Mouse (Mus musculus): ENCODE results near the gene Defb23. TPM values are rescaled to one million over a fixed set of nuclear protein-coding genes. Genes with fewer than 3 reads are reported as not detected.

The Defb23 gene
- not detected for total RNA-seq (2021)
- long read RNA-seq, experiment 1 = 0 reads
- long read RNA-seq, experiment 2 = 0 reads

- DNase-seq = no peak
- intact Hi-C loops (cut with DNase I; ENCODE audit: low total_unique reads) = no loop called here
These were observed at the start of gene Defb23 for GRCm38 (mm10) chr2:152464570-152465150. Gene Defb23, minus strand, starts transcription at chr2:152464620.

DNA sequence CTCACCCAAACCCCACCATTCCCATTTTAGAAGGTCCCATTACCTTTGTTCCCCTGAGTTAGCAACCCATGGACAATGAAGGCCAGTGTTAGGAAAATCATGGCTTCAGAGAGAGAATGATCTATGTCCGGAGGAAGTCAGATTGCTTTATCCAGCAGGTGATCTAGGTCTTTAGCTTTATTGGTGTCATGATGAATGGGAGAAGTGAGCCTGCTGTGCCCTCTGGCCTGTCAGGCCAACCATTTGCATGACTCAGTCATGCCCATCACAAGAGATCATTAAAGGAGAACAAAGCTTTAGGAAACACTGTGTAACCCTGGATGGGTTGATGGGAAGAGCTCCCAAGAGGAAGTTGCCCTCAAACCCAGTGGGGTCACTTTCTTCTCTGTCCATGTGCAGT is 47.2 kb upstream of the Defb23 start, which contains the start of gene Defb26:
TSS of gene Defb26 (minus strand) at position 101 of the 400 bp plus-strand sequence.
- no peak for DNase-seq
- intact Hi-C loops (cut with DNase I; ENCODE audit: low total_unique reads) = no loop called here

GRCm38 (mm10) chr2:152503950-152504349 is 39.5 kb upstream of the Defb23 start:
- intact Hi-C loops (cut with DNase I; ENCODE audit: low total_unique reads) = no loop called here

DNA sequence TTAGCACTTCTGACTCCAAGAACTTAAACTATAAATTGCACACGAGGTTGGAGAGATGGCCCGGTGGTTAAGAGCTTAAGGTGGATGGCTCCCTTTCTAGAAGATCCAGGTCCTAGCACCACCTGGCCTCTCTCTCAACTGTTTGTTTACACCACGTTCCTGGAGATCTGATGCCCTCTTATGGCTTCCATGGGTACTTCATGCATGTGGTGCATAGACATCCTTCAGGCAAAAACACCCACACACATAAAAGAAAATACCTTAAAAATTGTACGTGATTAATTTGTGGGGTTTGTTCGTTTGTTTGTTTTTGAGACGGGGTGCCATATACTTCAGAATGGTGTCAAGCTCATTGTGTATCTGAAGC is 36.4 kb upstream of the Defb23 start:
- intact Hi-C loops (cut with DNase I; ENCODE audit: low total_unique reads) = no loop called here
- no peak for DNase-seq

More at GRCm38 (mm10) chr2:152503950-152504349, 39.5 kb upstream of the Defb23 start:
- no peak for DNase-seq

GRCm38 (mm10) chr2:152500204-152500862 is 35.9 kb upstream of the Defb23 start:
- DNase-seq = no peak
- intact Hi-C loops (cut with DNase I; ENCODE audit: low total_unique reads) = no loop called here

DNA sequence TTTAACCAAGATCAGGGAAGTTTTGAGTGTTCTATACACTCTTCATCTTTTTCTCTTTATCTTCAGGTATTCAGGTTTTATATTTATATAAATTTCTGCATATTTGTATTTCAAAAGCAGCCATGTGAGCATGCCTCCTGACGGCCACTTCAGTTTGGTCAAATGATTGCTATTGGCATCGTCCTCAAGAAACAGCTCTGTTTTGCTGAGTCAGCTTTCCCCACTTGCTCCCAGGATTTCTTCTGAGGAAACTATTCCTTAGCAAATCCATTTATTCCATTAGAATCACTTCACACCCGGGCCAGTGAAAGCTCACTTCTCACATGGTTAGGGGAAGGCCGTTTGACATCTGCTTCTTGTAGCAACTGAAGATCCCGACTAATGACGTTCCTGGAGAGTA is 33.6 kb upstream of the Defb23 start:
- DNase-seq = no peak
- intact Hi-C loops (cut with DNase I; ENCODE audit: low total_unique reads) = no loop called here

DNA sequence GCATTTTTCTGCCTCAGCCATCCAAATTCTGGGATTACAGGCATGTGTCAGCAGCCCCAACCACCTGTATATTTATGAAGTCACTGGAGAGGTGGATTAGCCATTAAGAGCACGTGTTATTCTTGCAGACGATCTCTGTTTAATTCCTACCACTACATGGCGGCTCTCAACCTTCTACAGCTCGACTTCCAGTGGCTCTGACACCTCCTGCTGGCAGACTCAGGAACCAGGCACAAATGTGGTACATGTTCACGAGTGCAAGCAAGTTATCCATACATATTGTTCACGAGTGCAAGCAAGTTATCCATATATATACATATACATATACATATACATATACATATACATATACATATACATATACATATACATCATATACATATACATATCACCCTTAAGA is 28.7 kb upstream of the Defb23 start:
- intact Hi-C loops (cut with DNase I; ENCODE audit: low total_unique reads) = no loop called here
- DNase-seq = no peak

- intact Hi-C loops (cut with DNase I; ENCODE audit: low total_unique reads) = no loop called here
These were observed 25.6 kb upstream of the Defb23 start, which contains the start of gene Defb22 for GRCm38 (mm10) chr2:152490038-152490437. Gene Defb22, minus strand, starts transcription at chr2:152490138.

DNA sequence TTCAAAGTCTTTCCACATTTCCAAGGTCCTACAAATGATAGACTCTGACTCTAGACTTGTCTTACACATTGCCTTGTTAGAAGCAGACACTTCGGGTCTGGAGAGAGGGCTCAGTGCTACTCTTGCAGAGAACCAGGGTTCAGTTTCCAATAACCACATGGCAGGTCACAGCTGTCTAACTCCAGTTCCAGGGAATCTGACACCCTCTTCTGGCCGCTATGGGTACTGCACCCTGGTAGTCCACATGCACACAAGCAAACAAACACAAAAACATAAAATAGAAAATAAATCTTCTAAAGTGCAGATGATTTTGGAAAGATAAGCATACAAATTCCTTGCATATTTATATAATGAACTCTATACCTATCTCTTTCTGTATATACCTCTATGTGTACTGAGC is 22.6 kb upstream of the Defb23 start:
- intact Hi-C loops (cut with DNase I; ENCODE audit: low total_unique reads) = no loop called here
- no peak for DNase-seq

More at GRCm38 (mm10) chr2:152490038-152490437, 25.6 kb upstream of the Defb23 start, which contains the start of gene Defb22:
- no peak for DNase-seq

DNA sequence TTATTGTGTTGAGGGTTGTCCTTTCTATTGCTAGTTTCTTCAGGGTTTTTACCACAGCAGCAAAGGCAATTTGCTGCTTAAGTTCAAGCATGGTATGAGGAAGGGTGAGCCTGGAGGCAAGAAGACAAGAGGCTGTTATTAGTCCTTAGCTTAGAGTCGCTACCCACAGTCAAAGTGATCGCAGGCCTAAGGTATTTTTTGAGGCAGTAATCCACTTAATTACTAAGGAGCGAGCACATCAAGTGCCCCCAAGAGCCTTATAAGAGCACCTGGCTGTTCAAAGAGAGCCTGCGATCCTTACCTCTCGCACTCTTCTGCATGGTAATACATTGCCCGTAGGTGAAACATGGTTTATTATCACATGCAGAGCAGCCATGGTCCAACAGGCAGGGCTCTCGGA is 17.3 kb upstream of the Defb23 start:
- DNase-seq = no peak
- intact Hi-C loops (cut with DNase I; ENCODE audit: low total_unique reads) = no loop called here

DNA sequence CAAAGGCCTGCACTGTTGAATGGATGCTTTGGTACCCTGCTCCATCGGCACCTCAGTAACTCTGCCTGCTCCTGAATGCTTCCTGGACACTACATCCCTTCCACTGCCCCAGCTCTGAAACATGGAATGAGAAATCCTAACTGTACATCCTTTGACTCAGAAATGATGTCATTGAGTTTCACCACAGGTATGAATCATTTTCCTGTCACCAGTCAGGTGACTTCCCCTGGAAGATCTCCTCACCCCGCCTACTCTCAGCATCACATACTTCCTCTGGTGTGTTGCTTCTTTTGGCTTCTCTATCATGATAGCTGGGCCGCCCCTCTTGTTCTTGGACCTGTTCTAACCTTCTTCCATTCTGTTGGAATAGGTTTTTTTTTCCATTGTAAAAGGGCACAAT is 16.5 kb upstream of the Defb23 start:
- DNase-seq = no peak
- intact Hi-C loops (cut with DNase I; ENCODE audit: low total_unique reads) = no loop called here

GRCm38 (mm10) chr2:152476763-152477162 is 12.3 kb upstream of the Defb23 start, which contains the start of gene Defb20:
Gene Defb20, plus strand, starts transcription at chr2:152477063.
- intact Hi-C loops (cut with DNase I; ENCODE audit: low total_unique reads) = loop anchor here (10.0 kb wide), 1 partner anchor 68 kb away; the partner anchor contains the start of gene Defb29
- no peak for DNase-seq

DNA sequence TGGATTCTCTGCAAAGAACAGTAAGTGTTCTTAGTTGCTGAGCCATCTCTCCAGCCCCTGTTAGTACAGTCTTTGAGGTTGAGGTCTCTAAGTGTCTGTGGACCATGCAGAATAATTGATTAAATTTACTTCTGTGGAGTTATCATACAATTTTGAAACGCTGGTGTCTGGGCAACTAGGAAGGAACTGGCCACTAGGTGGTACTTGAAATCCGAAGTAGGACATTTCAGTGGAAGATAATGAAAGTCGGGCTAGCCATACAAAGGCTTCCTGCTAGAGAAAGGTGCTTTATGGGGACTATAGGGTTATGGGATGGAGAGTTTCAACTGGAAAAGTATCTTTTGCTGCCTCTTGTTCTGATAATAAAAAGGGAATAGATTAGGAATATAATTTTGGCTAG is 8.0 kb upstream of the Defb23 start:
- DNase-seq = no peak
- intact Hi-C loops (cut with DNase I; ENCODE audit: low total_unique reads) = loop anchor here (10.0 kb wide), 1 partner anchor 72 kb away; the partner anchor contains the start of gene Defb29

DNA sequence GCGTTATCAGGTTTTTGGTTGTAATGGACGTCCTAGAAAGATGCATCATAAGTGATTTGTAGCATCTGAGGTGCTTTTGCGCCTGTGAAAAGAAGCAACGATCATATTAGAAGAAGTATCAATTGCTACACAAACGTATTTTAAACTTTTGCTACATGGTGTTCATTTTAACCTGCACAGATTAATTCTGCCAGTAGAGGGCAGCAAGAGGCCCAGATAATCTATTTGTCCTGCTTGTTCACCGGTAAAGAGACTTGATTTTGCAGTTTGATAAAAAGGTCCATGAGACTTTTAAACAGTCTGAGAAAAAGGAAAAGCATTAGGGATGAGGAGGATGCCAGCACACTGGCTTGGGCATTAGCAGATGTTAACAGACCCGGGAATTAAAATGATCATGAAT is 6.6 kb upstream of the Defb23 start:
- no peak for DNase-seq
- intact Hi-C loops (cut with DNase I; ENCODE audit: low total_unique reads) = loop anchor here (10.0 kb wide), 1 partner anchor 74 kb away; the partner anchor contains the start of gene Defb29

DNA sequence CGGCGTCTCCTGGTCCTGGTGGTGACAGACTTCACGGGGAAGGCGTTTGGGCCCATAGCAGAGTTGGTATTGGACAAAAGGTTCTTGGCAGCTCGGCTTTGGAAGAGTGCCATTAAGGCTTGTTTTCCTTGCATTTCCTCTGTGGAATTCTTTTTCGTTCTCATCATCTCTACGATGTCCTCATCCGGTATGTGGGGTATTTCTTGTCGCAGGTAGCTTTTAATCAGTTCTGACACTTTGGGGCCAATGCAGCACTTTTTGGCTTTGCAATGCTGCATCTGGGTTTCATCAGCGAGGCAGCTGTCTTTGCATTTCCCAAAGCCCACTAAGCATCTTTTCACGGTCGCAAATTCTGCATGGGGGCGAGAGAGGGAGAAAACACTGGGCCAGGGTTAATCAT is 5.2 kb downstream of the Defb23 start:
- DNase-seq = no peak
- intact Hi-C loops (cut with DNase I; ENCODE audit: low total_unique reads) = no loop called here

- peak; percentile 36 for DNase-seq
These were observed 12.2 kb downstream of the Defb23 start for GRCm38 (mm10) chr2:152452101-152452781.

DNA sequence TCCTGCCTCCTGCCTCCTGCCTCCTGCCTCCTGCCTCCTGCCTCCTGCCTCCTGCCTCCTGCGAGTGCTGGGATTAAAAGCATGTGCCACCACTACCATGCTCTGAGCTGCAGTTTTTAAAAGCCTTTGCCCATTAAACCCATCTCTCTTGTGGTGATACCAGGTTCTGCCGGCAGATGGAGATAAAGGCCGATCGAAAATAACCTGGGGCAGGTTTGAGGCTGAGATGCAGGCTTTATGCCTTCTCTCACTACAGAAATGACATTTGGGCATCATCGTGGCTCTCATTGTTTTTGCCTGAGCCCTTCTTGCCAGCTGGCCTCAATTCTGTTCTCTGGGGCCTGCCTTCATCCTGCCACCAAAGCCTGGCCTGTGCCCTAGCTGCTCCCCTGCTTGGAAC is 14.2 kb downstream of the Defb23 start:
- intact Hi-C loops (cut with DNase I; ENCODE audit: low total_unique reads) = no loop called here
- no peak for DNase-seq

More at GRCm38 (mm10) chr2:152452101-152452781, 12.2 kb downstream of the Defb23 start:
- intact Hi-C loops (cut with DNase I; ENCODE audit: low total_unique reads) = no loop called here

- intact Hi-C loops (cut with DNase I; ENCODE audit: low total_unique reads) = no loop called here
- DNase-seq = no peak
These were observed 17.0 kb downstream of the Defb23 start for GRCm38 (mm10) chr2:152447461-152447860.

GRCm38 (mm10) chr2:152446642-152447041 is 17.8 kb downstream of the Defb23 start:
- intact Hi-C loops (cut with DNase I; ENCODE audit: low total_unique reads) = no loop called here
- DNase-seq = no peak

GRCm38 (mm10) chr2:152443281-152443680 is 21.1 kb downstream of the Defb23 start:
- DNase-seq = no peak
- intact Hi-C loops (cut with DNase I; ENCODE audit: low total_unique reads) = no loop called here

All from gastrocnemius, postnatal 14 days (tissue).